Mouse (Mus musculus) hindbrain, embryonic 11.5 days (tissue): ENCODE measurements around the gene Mical2. TPM values are rescaled to one million over a fixed set of nuclear protein-coding genes. Genes with fewer than 3 reads are reported as not detected.

Experiments used
- ATAC-seq: fragments of 200-750 bp; cut with Nextera tagmentation; 2 replicates; pipeline ENCODE4 v1.8.0; 2017; ENCODE audit warnings: mild to moderate bottlenecking, moderate TSS enrichment, moderate library complexity; ENCODE audit not compliant: low FRiP score
- DNase-seq: peaks from one replicate; pipeline ENCODE4 v3.0.0-alpha.2; 2015; ENCODE audit warnings: low spot score
- H3K27ac ChIP-seq: fragments of 300-500 bp; sonication (generic); 2 replicates; pipeline ENCODE4 v1.5.1; 2014; ENCODE audit warnings: mild to moderate bottlenecking, low read depth, low read length
- H3K27me3 ChIP-seq: fragments of 300-500 bp; sonication (generic); 2 replicates; pipeline ENCODE4 v1.6.1; 2014; ENCODE audit warnings: mild to moderate bottlenecking, low read length, moderate library complexity, mixed read lengths; ENCODE audit not compliant: control insufficient read depth, insufficient read depth
- H3K36me3 ChIP-seq: fragments of 300-500 bp; sonication (generic); 2 replicates; pipeline ENCODE4 v1.6.1; 2014; ENCODE audit warnings: mild to moderate bottlenecking, low read length, moderate library complexity, mixed read lengths; ENCODE audit not compliant: control insufficient read depth, insufficient read depth
- H3K4me1 ChIP-seq: fragments of 300-500 bp; sonication (generic); replicated peaks from 2 replicates; pipeline ENCODE4 v1.6.1; 2014; ENCODE audit warnings: low read length, mixed read lengths; ENCODE audit not compliant: control insufficient read depth, insufficient read depth
- H3K4me2 ChIP-seq: fragments of 300-500 bp; sonication (generic); replicated peaks from 2 replicates; pipeline ENCODE4 v1.6.1; 2014; ENCODE audit warnings: mild to moderate bottlenecking, low read depth, low read length
- H3K4me3 ChIP-seq: fragments of 300-500 bp; sonication (generic); 2 replicates; pipeline ENCODE4 v1.5.1; 2014; ENCODE audit warnings: low read depth, low read length
- H3K9ac ChIP-seq: fragments of 300-500 bp; sonication (generic); 2 replicates; pipeline ENCODE4 v1.6.1; 2014; ENCODE audit warnings: low read depth, low read length
- H3K9me3 ChIP-seq: fragments of 300-500 bp; sonication (generic); 2 replicates; pipeline ENCODE4 v1.6.1; 2016; ENCODE audit warnings: low read length; ENCODE audit not compliant: control insufficient read depth
- WGBS: fragments of 180-500 bp; shearing (Covaris S2); extraction: QIAGEN DNeasy Blood & Tissue Kit; methylation state at CpG from one replicate; pipeline ENCODE4 v1.1.7; 2014; 5-methylcytosine and 5-hydroxymethylcytosine counted together
- polyA plus RNA-seq: library from polyadenylated mRNA; unstranded; fragments of >200 nt; fragmentation: Nextera tagmentation; extraction: Ambion mirVana; gene quantifications from 2 replicates; pipeline ENCODE4 v1.2.1, GENCODE M21; 2014

Gene Mical2
- polyA plus RNA-seq, 1 experiment from 2014 or later = 1.7 TPM

GRCm38 (mm10) chr7:112423438-112423837 lies 197.8 kb downstream of the Mical2 start:
- WGBS = 88% methylated on average over 4 of the region's 4 CpGs
- no peak overlapping the region for H3K27ac ChIP-seq

GRCm38 (mm10) chr7:112426811-112427210 lies 201.2 kb downstream of the Mical2 start:
- ATAC-seq (no peak), DNase-seq (no peak)
- Histone ChIP-seq H3K27ac (no peak overlapping the region), H3K9me3 (no peaks in the 10 kb centered on the region), H3K4me3 (no peak overlapping the region), H3K4me1 (0 out of 2 replicates have a peak, but pooled peaks cover 2% of the 10 kb centered on the region), H3K4me2 (no peak overlapping the region), H3K9ac (no peak overlapping the region), H3K36me3 (no peaks in the 10 kb centered on the region), H3K27me3 (no peaks in the 10 kb centered on the region)
- whole genome bisulfite sequencing = 55% methylated on average over 5 of the region's 5 CpGs

More at GRCm38 (mm10) chr7:112423438-112423837, 197.8 kb downstream of the Mical2 start:
- Histone ChIP-seq H3K4me2 (no peak overlapping the region), H3K27me3 (no peaks in the 10 kb centered on the region), H3K36me3 (no peaks in the 10 kb centered on the region), H3K9ac (no peak overlapping the region), H3K4me3 (no peak overlapping the region), H3K9me3 (no peaks in the 10 kb centered on the region), H3K4me1 (0 out of 2 replicates have a peak, but pooled peaks cover 2% of the 10 kb centered on the region)
- ATAC-seq (no peak), DNase-seq (no peak)

GRCm38 (mm10) chr7:112427357-112428157 lies 201.9 kb downstream of the Mical2 start, which contains the start of gene Parva:
TSS of gene Parva (plus strand) at chr7:112427505.
- Histone ChIP-seq H3K36me3 (no peaks in the 10 kb centered on the region), H3K4me1 (0 out of 2 replicates have a peak, but pooled peaks cover 2% of the 10 kb centered on the region), H3K4me2 (peak within 1 kb of the TSS; percentile 83), H3K27me3 (no peaks in the 10 kb centered on the region), H3K9me3 (no peaks in the 10 kb centered on the region), H3K4me3 (peak within 1 kb of the TSS; percentile 75), H3K27ac (peak within 1 kb of the TSS; percentile 84), H3K9ac (peak within 1 kb of the TSS; percentile 88)
- ATAC-seq (peak; percentile 82), DNase-seq (peak; percentile 81)
- 2% methylated on average over 48 of the region's 49 CpGs for WGBS

- Histone ChIP-seq H3K27ac (peak overlapping the region; percentile 84), H3K9me3 (no peaks in the 10 kb centered on the region), H3K36me3 (no peaks in the 10 kb centered on the region), H3K9ac (peak overlapping the region; percentile 88), H3K4me3 (peak overlapping the region; percentile 75), H3K4me2 (peak overlapping the region; percentile 83), H3K4me1 (0 out of 2 replicates have a peak, but pooled peaks cover 2% of the 10 kb centered on the region), H3K27me3 (no peaks in the 10 kb centered on the region)
- ATAC-seq (peak; percentile 89), DNase-seq (peak; percentile 79)
- WGBS = 1% methylated on average over 22 of the region's 22 CpGs
Observed at GRCm38 (mm10) chr7:112428158-112428535, 202.5 kb downstream of the Mical2 start.

GRCm38 (mm10) chr7:112439846-112440245 lies 214.2 kb downstream of the Mical2 start:
- H3K9ac ChIP-seq = no peak overlapping the region
- DNase-seq = no peak
- no peak overlapping the region for H3K4me2 ChIP-seq
- H3K27me3 ChIP-seq = no peaks in the 10 kb centered on the region
- H3K9me3 ChIP-seq = peaks cover 3% of the 10 kb centered on the region; the same call in 1 of the 2 replicates
- 69% methylated on average over 3 of the region's 3 CpGs for WGBS
- H3K36me3 ChIP-seq = no peaks in the 10 kb centered on the region
- no peak overlapping the region for H3K27ac ChIP-seq
- peaks cover 5% of the 10 kb centered on the region for H3K4me1 ChIP-seq
- no peak for ATAC-seq
- H3K4me3 ChIP-seq = no peak overlapping the region

GRCm38 (mm10) chr7:112444152-112444984 lies 218.7 kb downstream of the Mical2 start:
- H3K27ac ChIP-seq = peak overlapping the region; percentile 67
- no peaks in the 10 kb centered on the region for H3K9me3 ChIP-seq
- 31% methylated on average over 12 of the region's 12 CpGs for WGBS
- ATAC-seq (peak; percentile 51), DNase-seq (peak; percentile 28)
- H3K4me3 ChIP-seq = no peak overlapping the region
- H3K27me3 ChIP-seq = no peaks in the 10 kb centered on the region
- peaks cover 5% of the 10 kb centered on the region for H3K4me1 ChIP-seq
- no peaks in the 10 kb centered on the region for H3K36me3 ChIP-seq
- H3K4me2 ChIP-seq = peak overlapping the region; percentile 15; the same call in 1 of the 2 replicates
- H3K9ac ChIP-seq = no peak overlapping the region

GRCm38 (mm10) chr7:112444985-112445367 lies 219.3 kb downstream of the Mical2 start:
- peak overlapping the region; percentile 67 for H3K27ac ChIP-seq
- H3K4me2 ChIP-seq = no peak overlapping the region
- H3K27me3 ChIP-seq = no peaks in the 10 kb centered on the region
- H3K4me3 ChIP-seq = no peak overlapping the region
- no peaks in the 10 kb centered on the region for H3K9me3 ChIP-seq
- no peak for DNase-seq
- 23% methylated on average over 9 of the region's 9 CpGs for WGBS
- no peaks in the 10 kb centered on the region for H3K36me3 ChIP-seq
- H3K4me1 ChIP-seq = peaks cover 5% of the 10 kb centered on the region
- ATAC-seq = 0 out of 2 replicates have a peak, but pooled peaks have one; percentile 22
- no peak overlapping the region for H3K9ac ChIP-seq

GRCm38 (mm10) chr7:112446498-112446897 lies 220.8 kb downstream of the Mical2 start:
- 94% methylated on average over 4 of the region's 4 CpGs for WGBS
- no peak overlapping the region for H3K27ac ChIP-seq
- no peak overlapping the region for H3K9ac ChIP-seq
- DNase-seq (no peak), ATAC-seq (no peak)
- no peak overlapping the region for H3K4me3 ChIP-seq
- H3K27me3 ChIP-seq = no peaks in the 10 kb centered on the region
- no peaks in the 10 kb centered on the region for H3K36me3 ChIP-seq
- H3K4me2 ChIP-seq = no peak overlapping the region
- H3K9me3 ChIP-seq = no peaks in the 10 kb centered on the region
- H3K4me1 ChIP-seq = peaks cover 5% of the 10 kb centered on the region
